Mouse (Mus musculus): Measurements from ENCODE around the gene S1pr4.

DNA sequence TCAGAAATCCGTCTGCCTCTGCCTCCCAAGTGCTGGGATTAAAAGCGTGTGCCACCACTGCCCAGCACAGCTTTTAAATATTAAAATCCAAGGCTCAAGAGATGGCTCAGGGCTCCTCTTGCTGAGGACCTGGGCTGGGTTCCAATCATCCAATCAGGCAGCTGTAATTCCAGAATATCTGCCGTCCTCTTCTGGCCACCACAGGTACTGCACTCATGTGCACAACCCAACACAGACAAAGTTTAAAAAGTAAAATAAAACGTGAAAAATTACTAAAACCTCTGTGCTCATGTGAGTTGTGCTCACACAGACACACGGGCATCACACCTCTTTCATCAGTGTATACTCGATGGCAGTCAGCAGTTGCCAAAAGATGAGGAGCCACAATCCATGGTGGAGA lies 36.8 kb upstream of the S1pr4 start:
- no peak for TF ChIP-seq CTCF (IDR thresholded peaks at IDR 0.05; ENCODE audit: borderline replicate concordance, insufficient read depth, low read length)
- TF ChIP-seq POLR2A (IDR thresholded peaks at IDR 0.05; ENCODE audit: low read depth, low read length) = no peak

Data from embryonic fibroblast, embryonic 13.5 days (primary cell).